Mouse (Mus musculus) kidney, adult 2 months (tissue): ENCODE data around the gene Kif9.

Source experiments
- CTCF ChIP-seq: fragments of 200-500 bp; conservative IDR thresholded peaks from 2 replicates; pipeline ENCODE4 v1.5.1; 2011; ENCODE audit warnings: low read depth, mild to moderate bottlenecking, control low read depth, low read length, moderate library complexity, mixed read lengths; ENCODE audit not compliant: insufficient read depth, insufficient read length
- POLR2A ChIP-seq: fragments of 200-500 bp; IDR thresholded peaks from one replicate; pipeline ENCODE4 v1.6.1; 2011; ENCODE audit warnings: low read depth, low read length, control low read depth

- TF ChIP-seq CTCF: no peak
- TF ChIP-seq POLR2A: no peak
Observed at GRCm38 (mm10) chr9:110431241-110431640, 45.5 kb upstream of the Kif9 start.
